Mouse (Mus musculus) ES-E14 (cell line): ENCODE measurements at regions not wholly inside any gene's neighbourhood (a gene's known extent, or its start where the extent isn't known, plus 50 kb on each side); places are given as distances from the start of the nearest gene placed in this dataset.

ENCODE experiments used
- CHD2 ChIP-seq: IDR thresholded peaks from 2 replicates; pipeline ENCODE4 v1.6.1; 2014; ENCODE audit warnings: mild to moderate bottlenecking, low read depth, low read length, inconsistent platforms
- MAFK ChIP-seq: IDR thresholded peaks from 2 replicates; pipeline ENCODE4 v1.6.1; 2014; ENCODE audit warnings: mild to moderate bottlenecking, low read depth, low read length, inconsistent platforms; ENCODE audit not compliant: insufficient read depth
- ZC3H11A ChIP-seq: IDR thresholded peaks from 2 replicates; pipeline ENCODE4 v1.6.1; 2012; ENCODE audit warnings: low read depth, mild to moderate bottlenecking, inconsistent platforms, low read length, borderline replicate concordance
- ZNF384 ChIP-seq: IDR thresholded peaks from 2 replicates; pipeline ENCODE4 v1.6.1; 2012; ENCODE audit warnings: low read depth, low read length, inconsistent platforms

DNA sequence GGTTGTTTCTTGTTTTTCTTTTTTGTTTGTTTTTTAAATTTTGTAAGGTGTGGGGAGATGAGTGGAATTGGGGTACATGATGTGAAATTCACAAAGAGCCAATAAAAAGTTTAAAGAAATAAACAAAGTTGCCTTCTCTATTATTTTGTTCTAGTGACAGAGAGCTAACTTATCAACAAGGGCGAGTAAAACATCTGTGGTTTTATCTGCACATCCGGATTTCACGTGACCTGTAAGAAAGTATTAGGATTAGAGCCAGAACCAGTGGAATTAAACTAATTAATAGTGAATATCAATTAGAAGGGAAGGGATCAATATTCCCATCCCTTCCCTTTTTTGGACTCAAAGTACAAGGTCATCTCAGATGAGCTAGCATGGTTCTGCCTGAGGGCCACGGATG is 52.6 kb upstream of the Csf1 start:
- TF ChIP-seq ZNF384 (no peak), ZC3H11A (no peak), MAFK (no peak), CHD2 (no peak)
